Mouse (Mus musculus) thymus, postnatal 0 days (tissue): ENCODE measurements around the gene Asap3. TPM values are rescaled to one million over a fixed set of nuclear protein-coding genes. Genes with fewer than 3 reads are reported as not detected.
A peak's percentile ranks its signal among the peaks of the same experiment; 100 is the strongest.

Experiments
- DNase-seq: peaks from one replicate; pipeline ENCODE4 v3.0.0-alpha.2; 2015; ENCODE audit warnings: low spot score
- polyA plus RNA-seq: library from polyadenylated mRNA; unstranded; fragments of >200 nt; fragmentation: Nextera tagmentation; extraction: Ambion mirVana; gene quantifications from 2 replicates; pipeline ENCODE4 v1.2.1, GENCODE M21; 2015

Asap3 gene
- polyA plus RNA-seq, 1 experiment from 2014 or later: 1.3 TPM

GRCm38 (mm10) chr4:136249332-136249647 lies 43.1 kb downstream of the Asap3 start:
- no peak for DNase-seq

- no peak for DNase-seq
These were observed 43.6 kb downstream of the Asap3 start for GRCm38 (mm10) chr4:136249780-136250179.

- DNase-seq: no peak
These were observed 49.8 kb downstream of the Asap3 start for GRCm38 (mm10) chr4:136255919-136256318.

- DNase-seq: no peak
These were observed 50.5 kb downstream of the Asap3 start for GRCm38 (mm10) chr4:136256696-136257095.

- no peak for DNase-seq
These were observed 53.8 kb downstream of the Asap3 start for GRCm38 (mm10) chr4:136259916-136260315.

GRCm38 (mm10) chr4:136260491-136261180 lies 54.5 kb downstream of the Asap3 start:
- DNase-seq: peak; percentile 78

- DNase-seq: no peak
These were observed 55.7 kb downstream of the Asap3 start for GRCm38 (mm10) chr4:136261912-136262311.

- DNase-seq: no peak
These were observed 57.4 kb downstream of the Asap3 start for GRCm38 (mm10) chr4:136263555-136263954.

GRCm38 (mm10) chr4:136266716-136267343 lies 60.7 kb downstream of the Asap3 start:
- peak; percentile 48 for DNase-seq

- no peak for DNase-seq
These were observed 62.7 kb downstream of the Asap3 start for GRCm38 (mm10) chr4:136268912-136269311.

- DNase-seq: no peak
These were observed 64.5 kb downstream of the Asap3 start for GRCm38 (mm10) chr4:136270648-136271047.

GRCm38 (mm10) chr4:136281097-136281496 lies 74.9 kb downstream of the Asap3 start:
- no peak for DNase-seq

- DNase-seq: no peak
These were observed 75.4 kb downstream of the Asap3 start for GRCm38 (mm10) chr4:136281611-136282010.

- no peak for DNase-seq
These were observed 76.7 kb downstream of the Asap3 start for GRCm38 (mm10) chr4:136282621-136283480.

- DNase-seq: no peak
These were observed 77.6 kb downstream of the Asap3 start for GRCm38 (mm10) chr4:136283783-136284182.

GRCm38 (mm10) chr4:136284455-136284854 lies 78.3 kb downstream of the Asap3 start, which contains the start of gene Zfp46:
Gene Zfp46, plus strand, starts transcription at chr4:136284683.
- no peak for DNase-seq

GRCm38 (mm10) chr4:136284891-136285290 lies 78.7 kb downstream of the Asap3 start:
- DNase-seq: no peak

GRCm38 (mm10) chr4:136285348-136285810 lies 79.2 kb downstream of the Asap3 start:
- peak; percentile 89 for DNase-seq

GRCm38 (mm10) chr4:136285811-136286371 lies 79.7 kb downstream of the Asap3 start:
- DNase-seq: peak; percentile 96

GRCm38 (mm10) chr4:136289918-136290780 lies 84.0 kb downstream of the Asap3 start:
- no peak for DNase-seq
